Mouse (Mus musculus) brain, embryonic 14.5 days (tissue): ENCODE measurements around the gene Gas7.

Source experiments
- CTCF ChIP-seq: fragments of 200-500 bp; IDR thresholded peaks from 2 replicates; pipeline ENCODE4 v1.5.1; 2012; ENCODE audit warnings: inconsistent platforms, mild to moderate bottlenecking, moderate library complexity, borderline replicate concordance; ENCODE audit not compliant: insufficient read depth, insufficient read length; ENCODE audit errors: extremely low read depth
- POLR2A ChIP-seq: fragments of 200-500 bp; IDR thresholded peaks from 2 replicates; pipeline ENCODE4 v1.6.1; 2012; ENCODE audit warnings: mild to moderate bottlenecking, inconsistent platforms, borderline replicate concordance; ENCODE audit not compliant: poor library complexity, insufficient read depth, insufficient read length, severe bottlenecking; ENCODE audit errors: extremely low read depth

DNA sequence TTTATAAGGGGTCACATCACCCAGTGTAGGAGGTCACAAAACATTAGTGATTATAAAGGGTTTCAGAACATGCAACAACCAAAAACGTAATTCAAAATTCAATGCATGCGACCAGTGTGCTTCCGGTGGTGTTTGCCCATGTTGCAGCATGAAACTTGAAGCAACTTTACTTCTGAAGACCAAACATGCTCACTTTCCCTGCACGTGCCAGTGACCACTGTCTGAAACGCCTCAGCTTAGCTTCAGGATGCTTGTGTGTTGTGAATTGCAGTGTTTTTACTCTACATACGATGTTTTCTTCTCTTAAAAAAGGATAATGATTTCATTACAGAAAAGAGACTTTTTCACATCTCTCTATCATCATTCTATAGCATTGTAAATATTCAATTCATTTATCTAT lies 283.1 kb downstream of the Gas7 start:
- no peak for TF ChIP-seq POLR2A
- TF ChIP-seq CTCF = no peak
